Mouse (Mus musculus): ENCODE measurements around the gene Pcsk7. TPM values are rescaled to one million over a fixed set of nuclear protein-coding genes. Genes with fewer than 3 reads are reported as not detected.

The Pcsk7 gene
- 16.3 TPM for polyA plus RNA-seq (2015; fragmentation: Illumina TruSeq; extraction: RNeasy Lipid Tissue Mini Kit (QIAGEN cat#74804); ENCODE audit: low read depth, low replicate concordance)

DNA sequence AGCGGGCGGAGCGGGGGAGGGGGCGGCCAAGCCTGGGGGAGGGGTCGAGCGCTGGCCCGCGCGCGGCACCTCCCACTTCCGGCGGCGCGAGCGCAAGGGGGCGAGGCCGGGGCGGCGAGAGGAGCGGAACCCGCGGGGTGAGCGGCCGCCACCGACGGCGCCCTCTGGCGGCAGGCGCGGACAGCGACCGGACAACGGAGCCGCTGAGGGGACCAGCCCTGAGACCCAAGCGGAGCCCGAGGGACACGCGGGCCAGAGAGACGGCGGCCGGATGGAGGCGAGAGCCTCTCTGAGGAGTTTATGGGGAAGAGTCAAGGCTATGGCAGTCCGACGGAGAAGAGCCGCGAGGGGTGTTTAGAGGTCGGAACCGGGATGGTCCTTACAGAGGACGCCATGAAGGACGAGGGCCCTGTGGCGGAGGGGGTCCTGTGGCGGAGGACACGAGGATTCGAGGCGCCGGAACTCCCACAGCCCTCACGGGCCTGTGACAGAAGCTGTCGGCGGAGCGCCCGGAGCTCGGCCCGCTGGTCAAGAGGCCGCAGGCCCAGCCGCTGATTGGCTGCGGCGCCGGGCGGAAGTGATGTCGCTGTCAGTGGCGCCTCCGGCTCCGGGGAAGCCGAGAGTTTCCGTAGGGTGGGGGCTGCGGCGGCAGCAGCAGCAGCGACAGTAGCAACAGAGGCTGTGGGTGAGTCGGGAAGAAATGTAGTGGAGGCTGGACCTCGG lies at the start of gene Pcsk7, which contains the start of gene Rnf214:
TSS of gene Pcsk7 (plus strand) at position 143 of the 723 bp plus-strand sequence.
TSS of gene Rnf214 (minus strand) at position 557 of the 723 bp plus-strand sequence.

DNA sequence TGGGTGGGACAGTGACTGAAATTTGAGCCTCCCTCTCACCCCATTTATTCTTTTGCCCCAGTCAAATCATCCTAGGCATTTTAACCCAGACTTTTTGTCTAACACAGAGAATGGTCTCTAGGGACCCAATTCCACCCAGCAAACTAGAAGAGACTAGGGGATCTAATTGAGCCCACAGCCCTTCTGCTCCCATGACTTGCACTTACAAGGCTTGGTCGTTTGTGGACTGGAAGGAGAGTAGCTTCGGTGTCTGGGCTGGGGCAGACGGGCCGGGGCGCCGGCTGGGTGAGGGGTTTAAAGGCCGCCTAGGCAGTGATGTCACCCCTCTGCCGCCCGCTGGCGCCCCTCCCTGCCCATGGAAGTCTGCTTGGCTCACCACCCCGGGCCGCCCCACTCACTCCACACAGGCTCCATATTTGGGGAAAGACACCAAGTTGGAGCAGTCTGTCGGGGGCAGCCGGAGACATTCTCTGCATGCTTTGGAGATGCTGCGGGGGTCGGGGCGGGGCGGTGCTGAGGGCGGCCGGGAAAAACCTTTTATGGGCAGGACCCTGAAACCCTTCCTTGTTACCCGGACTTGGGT lies 29.4 kb downstream of the Pcsk7 start, which contains the start of gene Tagln:
TSS of gene Tagln (minus strand) at position 431 of the 583 bp plus-strand sequence.

DNA sequence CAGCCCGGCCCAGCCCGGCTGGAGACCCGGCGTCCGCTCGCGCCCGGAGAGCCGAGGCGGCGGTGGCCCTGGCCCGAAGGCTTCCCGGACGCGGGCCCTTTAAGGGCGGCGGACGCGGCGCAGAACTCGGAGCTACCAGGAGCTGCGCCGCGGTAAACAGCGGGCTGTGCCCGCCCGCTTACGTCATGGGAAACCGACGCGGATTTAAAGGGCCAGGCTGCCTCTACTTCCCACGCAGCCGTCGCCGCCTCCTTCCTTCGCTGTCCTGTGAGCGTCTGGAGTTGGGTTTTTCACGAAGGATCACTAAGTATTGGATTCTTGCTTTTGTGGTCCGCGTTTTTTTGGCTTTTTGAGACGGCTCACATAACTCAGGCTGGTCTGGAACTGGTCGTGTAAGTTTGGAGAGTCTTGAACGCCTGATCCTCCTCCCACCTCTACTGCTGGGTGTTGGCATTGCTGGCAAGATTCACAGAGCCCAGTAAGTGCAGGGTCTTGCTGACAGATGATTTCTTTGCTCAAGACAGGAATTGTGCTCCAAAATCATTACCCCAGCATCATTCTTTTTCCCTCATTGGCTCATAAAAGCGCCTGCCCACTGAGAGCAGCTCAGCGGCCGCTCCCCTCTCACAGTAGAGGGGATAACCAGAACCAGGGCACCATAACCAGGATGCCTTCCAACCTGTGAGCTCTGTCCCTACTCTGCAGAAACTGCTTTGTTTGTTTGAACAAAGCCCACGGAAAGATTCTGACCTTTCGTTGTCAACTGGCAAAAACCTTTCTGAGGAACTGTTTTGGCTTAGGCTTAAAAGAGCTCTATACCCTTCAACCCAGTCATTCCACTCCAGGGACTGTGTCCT lies 49.0 kb downstream of the Pcsk7 start, which contains the start of gene Sidt2:
TSS of gene Sidt2 (minus strand) at position 152 of the 857 bp plus-strand sequence.

Other genes with a start within 250 kb of the Pcsk7 start
- gene Cep164, start 77.8 kb upstream of the Pcsk7 start, polyA plus RNA-seq (2015; fragmentation: Illumina TruSeq; extraction: RNeasy Lipid Tissue Mini Kit (QIAGEN cat#74804); ENCODE audit: low read depth, low replicate concordance) = 6.1 TPM
- gene Bace1, start 67.9 kb upstream of the Pcsk7 start, polyA plus RNA-seq (2015; fragmentation: Illumina TruSeq; extraction: RNeasy Lipid Tissue Mini Kit (QIAGEN cat#74804); ENCODE audit: low read depth, low replicate concordance) = 53.5 TPM
- gene Rnf214, start 414 bp downstream of the Pcsk7 start, polyA plus RNA-seq (2015; fragmentation: Illumina TruSeq; extraction: RNeasy Lipid Tissue Mini Kit (QIAGEN cat#74804); ENCODE audit: low read depth, low replicate concordance) = 47.3 TPM
- gene Tagln, start 29.6 kb downstream of the Pcsk7 start, polyA plus RNA-seq (2015; fragmentation: Illumina TruSeq; extraction: RNeasy Lipid Tissue Mini Kit (QIAGEN cat#74804); ENCODE audit: low read depth, low replicate concordance) = 25.0 TPM
- gene Sidt2, start 48.8 kb downstream of the Pcsk7 start, polyA plus RNA-seq (2015; fragmentation: Illumina TruSeq; extraction: RNeasy Lipid Tissue Mini Kit (QIAGEN cat#74804); ENCODE audit: low read depth, low replicate concordance) = 57.0 TPM
- gene Pafah1b2, start 106.2 kb downstream of the Pcsk7 start, polyA plus RNA-seq (2015; fragmentation: Illumina TruSeq; extraction: RNeasy Lipid Tissue Mini Kit (QIAGEN cat#74804); ENCODE audit: low read depth, low replicate concordance) = 142 TPM
- gene Sik3, start 106.3 kb downstream of the Pcsk7 start, polyA plus RNA-seq (2015; fragmentation: Illumina TruSeq; extraction: RNeasy Lipid Tissue Mini Kit (QIAGEN cat#74804); ENCODE audit: low read depth, low replicate concordance) = 82.3 TPM

Measured in brain, adult 10 weeks (tissue).